Mouse (Mus musculus): ENCODE measurements at regions not wholly inside any gene's neighbourhood (a gene's known extent, or its start where the extent isn't known, plus 50 kb on each side); places are given as distances from the start of the nearest gene placed in this dataset.

- DNase-seq (ENCODE audit: low read depth, low spot score): no peak
Observed at GRCm38 (mm10) chr4:131014301-131015081, 70.3 kb downstream of the Matn1 start.

- DNase-seq (ENCODE audit: low read depth, low spot score): no peak
Observed at GRCm38 (mm10) chr4:131015156-131015555, 71.0 kb downstream of the Matn1 start.

GRCm38 (mm10) chr4:131023601-131024000, 79.4 kb downstream of the Matn1 start:
- no peak for DNase-seq (ENCODE audit: low read depth, low spot score)

GRCm38 (mm10) chr4:131036292-131036691, 92.1 kb downstream of the Matn1 start:
- no peak for DNase-seq (ENCODE audit: low read depth, low spot score)

GRCm38 (mm10) chr4:131037179-131037578, 93.0 kb downstream of the Matn1 start:
- no peak for DNase-seq (ENCODE audit: low read depth, low spot score)

GRCm38 (mm10) chr4:131039686-131040085, 95.5 kb downstream of the Matn1 start:
- no peak for DNase-seq (ENCODE audit: low read depth, low spot score)

GRCm38 (mm10) chr4:131041210-131041609, 97.0 kb downstream of the Matn1 start:
- DNase-seq (ENCODE audit: low read depth, low spot score): no peak

- DNase-seq (ENCODE audit: low read depth, low spot score): no peak
Observed at GRCm38 (mm10) chr4:131046101-131046500, 101.9 kb downstream of the Matn1 start.

GRCm38 (mm10) chr4:131046969-131047650, 102.9 kb downstream of the Matn1 start:
- DNase-seq (ENCODE audit: low read depth, low spot score): no peak

GRCm38 (mm10) chr4:131056293-131056692, 112.1 kb downstream of the Matn1 start:
- no peak for DNase-seq (ENCODE audit: low read depth, low spot score)

GRCm38 (mm10) chr4:131059572-131059971, 115.4 kb downstream of the Matn1 start:
- no peak for DNase-seq (ENCODE audit: low read depth, low spot score)

GRCm38 (mm10) chr4:131060191-131060680, 116.1 kb downstream of the Matn1 start:
- no peak for DNase-seq (ENCODE audit: low read depth, low spot score)

GRCm38 (mm10) chr4:131060706-131061105, 116.5 kb downstream of the Matn1 start:
- DNase-seq (ENCODE audit: low read depth, low spot score): peak; percentile 63

GRCm38 (mm10) chr4:131062592-131062991, 118.4 kb downstream of the Matn1 start:
- DNase-seq (ENCODE audit: low read depth, low spot score): no peak

GRCm38 (mm10) chr4:131066186-131066939, 122.2 kb downstream of the Matn1 start:
- DNase-seq (ENCODE audit: low read depth, low spot score): peak; percentile 39

GRCm38 (mm10) chr4:131070566-131070965, 126.4 kb downstream of the Matn1 start:
- DNase-seq (ENCODE audit: low read depth, low spot score): no peak

GRCm38 (mm10) chr4:131072623-131073022, 128.4 kb downstream of the Matn1 start:
- no peak for DNase-seq (ENCODE audit: low read depth, low spot score)

GRCm38 (mm10) chr4:131073420-131073819, 129.2 kb downstream of the Matn1 start:
- DNase-seq (ENCODE audit: low read depth, low spot score): no peak

GRCm38 (mm10) chr4:131075326-131075932, 131.2 kb downstream of the Matn1 start:
- DNase-seq (ENCODE audit: low read depth, low spot score): no peak

- no peak for DNase-seq (ENCODE audit: low read depth, low spot score)
Observed at GRCm38 (mm10) chr4:131076628-131077027, 132.4 kb downstream of the Matn1 start.

- no peak for DNase-seq (ENCODE audit: low read depth, low spot score)
Observed at GRCm38 (mm10) chr4:131080113-131080512, 135.9 kb downstream of the Matn1 start.

GRCm38 (mm10) chr4:131083405-131083804, 139.2 kb downstream of the Matn1 start:
- DNase-seq (ENCODE audit: low read depth, low spot score): no peak
